Mouse (Mus musculus) adrenal gland, postnatal 36 days (tissue): Measurements from ENCODE around the gene Lctl. TPM values are rescaled to one million over a fixed set of nuclear protein-coding genes. Genes with fewer than 3 reads are reported as not detected.
"Not testable (repeated sequence)": the region's sequence is repeated elsewhere in the genome, so short reads cannot be mapped to it uniquely, and the experiment has no call there.

ENCODE experiments used
- DNase-seq, 2 experiments: peaks; one replicate each; pipeline ENCODE4 v3.0.0; 2021; ENCODE audit warnings: mixed read lengths in 1 of 2
- total RNA-seq, 2 experiments: library from RNA; stranded (reverse); gene quantifications; 2 replicates each; pipeline ENCODE4 v1.2.3; 2021

Lctl gene
- total RNA-seq, 2 experiments from 2014 or later, result 0.69 to 2.6 TPM

- DNase-seq, result peak; percentile 62 to 73
Measured at GRCm38 (mm10) chr9:64120584-64121277, 3.8 kb downstream of the Lctl start.

DNA sequence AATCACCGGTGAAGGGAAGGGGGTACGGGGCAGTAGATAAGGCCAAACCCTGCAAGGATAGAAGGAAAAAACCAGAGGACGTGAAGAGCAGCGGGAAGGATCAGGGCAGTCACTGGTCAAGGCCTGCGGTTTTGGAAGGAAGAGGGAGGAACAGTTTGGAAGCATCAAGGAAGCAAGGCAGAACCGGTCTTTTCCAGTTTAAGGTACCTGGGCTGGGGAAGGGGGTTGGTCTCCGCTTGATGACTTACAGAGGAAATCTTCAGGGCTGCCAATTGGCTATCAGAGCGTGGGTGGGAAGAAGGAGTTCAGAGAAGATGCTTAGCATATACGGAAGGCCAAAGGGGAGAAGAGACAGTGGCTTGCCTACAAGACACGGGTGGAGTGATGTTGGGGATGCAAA is 5.7 kb downstream of the Lctl start:
- DNase-seq, result no peak

DNA sequence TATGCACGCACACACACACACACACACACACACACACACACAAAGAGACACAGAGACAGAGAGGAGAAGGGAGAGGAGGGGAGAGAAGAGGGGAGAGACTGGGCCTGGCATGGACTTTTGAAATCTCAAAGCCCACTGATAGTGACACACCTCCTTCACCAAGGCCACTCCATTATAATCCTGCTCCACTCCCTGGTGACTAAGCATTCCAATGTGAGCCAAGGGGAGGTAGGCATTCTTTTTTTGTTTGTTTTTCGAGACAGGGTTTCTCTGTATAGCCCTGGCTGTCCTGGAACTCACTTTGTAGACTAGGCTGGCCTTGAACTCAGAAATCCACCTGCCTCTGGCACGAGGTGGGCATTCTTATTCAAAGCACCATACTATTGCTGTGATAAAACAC is 7.9 kb downstream of the Lctl start:
- DNase-seq, result peak; percentile 28 to 40

- no peak for DNase-seq
Measured at GRCm38 (mm10) chr9:64125307-64125706, 8.4 kb downstream of the Lctl start.

- no peak for DNase-seq
Measured at GRCm38 (mm10) chr9:64126121-64126520, 9.2 kb downstream of the Lctl start.

GRCm38 (mm10) chr9:64131623-64132022 is 14.7 kb downstream of the Lctl start:
- no peak for DNase-seq

DNA sequence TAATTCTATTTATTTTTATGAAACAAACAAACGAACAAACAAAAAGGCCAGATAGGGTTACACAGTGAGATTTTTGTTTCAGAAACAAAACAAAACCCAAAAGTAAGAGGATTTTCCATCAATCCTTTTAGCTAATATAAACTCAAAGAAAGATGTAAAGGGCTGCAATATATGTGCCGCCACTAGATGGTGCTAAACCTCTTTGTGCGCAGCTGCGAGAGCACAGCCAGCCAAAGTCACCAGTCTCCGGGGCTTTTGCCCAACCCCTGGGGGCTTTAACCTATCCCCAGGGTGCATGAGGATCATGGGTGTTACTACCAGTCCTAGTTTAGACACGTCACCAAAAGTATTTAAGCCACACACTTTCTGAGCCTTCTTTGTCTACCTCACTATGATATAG is 21.9 kb downstream of the Lctl start:
- peak; percentile 32 to 49 for DNase-seq

- no peak for DNase-seq
Measured at GRCm38 (mm10) chr9:64139879-64140278, 22.9 kb downstream of the Lctl start.

DNA sequence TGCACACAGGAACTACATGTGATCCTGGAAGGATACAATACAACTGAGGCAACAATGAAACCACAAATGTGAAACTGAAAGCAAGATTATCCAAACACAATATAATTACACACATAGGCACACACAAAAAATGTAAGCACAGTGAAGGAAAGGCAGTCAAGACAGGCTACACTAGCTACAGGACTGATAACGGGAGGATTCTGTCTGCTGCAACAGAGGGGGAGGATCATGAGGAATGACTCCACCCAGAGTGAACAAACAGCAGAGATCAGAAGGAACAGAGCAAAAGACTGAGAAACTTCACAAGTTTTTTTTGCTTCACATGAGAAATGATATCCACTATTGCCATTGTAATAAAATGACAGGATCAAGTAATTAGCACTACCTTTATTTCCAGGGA is 39.7 kb downstream of the Lctl start:
- DNase-seq, result no peak

- peak; percentile 68 to 71 for DNase-seq
Measured at GRCm38 (mm10) chr9:64160471-64160870, 43.5 kb downstream of the Lctl start.

- not testable (repeated sequence) for DNase-seq
Measured at GRCm38 (mm10) chr9:64169967-64170366, 53.0 kb downstream of the Lctl start.

DNA sequence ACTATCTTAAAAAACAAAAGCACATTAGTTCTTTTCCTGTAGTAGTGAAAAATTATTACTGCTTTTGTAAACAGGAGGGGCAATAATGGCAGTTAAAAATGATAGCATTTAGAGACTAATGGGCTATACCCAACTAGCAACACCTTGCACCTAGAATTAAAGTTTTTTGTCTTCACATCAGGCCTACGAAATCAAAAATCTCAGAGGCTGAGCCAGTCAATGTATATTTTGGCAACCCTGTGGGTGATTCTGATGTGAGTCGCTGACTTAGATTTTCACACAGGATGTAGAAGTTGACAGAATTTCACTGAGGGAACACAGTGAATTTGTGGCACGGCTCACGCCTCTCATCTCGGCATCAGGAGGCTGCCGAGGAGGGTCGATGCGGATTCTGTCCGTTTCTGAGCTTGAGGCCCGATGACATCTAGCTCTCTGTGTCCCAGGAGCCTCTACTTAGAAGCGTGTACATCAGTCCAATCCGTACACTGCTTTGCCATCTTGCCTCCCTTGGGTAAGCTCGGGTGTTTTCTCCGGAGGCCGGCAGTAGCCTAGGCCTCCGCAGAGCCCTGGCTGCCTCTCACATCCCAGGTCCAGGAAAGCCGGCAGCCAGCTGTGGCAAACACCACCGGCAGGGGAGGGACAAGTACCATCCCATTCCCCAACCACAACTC is 55.3 kb downstream of the Lctl start:
- DNase-seq, result no peak

- DNase-seq, result peak; percentile 83
Measured at GRCm38 (mm10) chr9:64172816-64173665, 56.1 kb downstream of the Lctl start, which contains the start of the genes Zwilch and Rpl4. Zwilch (minus strand) TSS chr9:64173104. Rpl4 (plus strand) TSS chr9:64173375.

- DNase-seq, result no peak
Measured at GRCm38 (mm10) chr9:64173666-64174220, 56.8 kb downstream of the Lctl start.

- DNase-seq, result no peak
Measured at GRCm38 (mm10) chr9:64174341-64174740, 57.4 kb downstream of the Lctl start.

GRCm38 (mm10) chr9:64174766-64175165 is 57.8 kb downstream of the Lctl start:
- no peak for DNase-seq

- DNase-seq, result no peak
Measured at GRCm38 (mm10) chr9:64175378-64175777, 58.4 kb downstream of the Lctl start.

- no peak for DNase-seq
Measured at GRCm38 (mm10) chr9:64178610-64178973, 61.6 kb downstream of the Lctl start.

DNA sequence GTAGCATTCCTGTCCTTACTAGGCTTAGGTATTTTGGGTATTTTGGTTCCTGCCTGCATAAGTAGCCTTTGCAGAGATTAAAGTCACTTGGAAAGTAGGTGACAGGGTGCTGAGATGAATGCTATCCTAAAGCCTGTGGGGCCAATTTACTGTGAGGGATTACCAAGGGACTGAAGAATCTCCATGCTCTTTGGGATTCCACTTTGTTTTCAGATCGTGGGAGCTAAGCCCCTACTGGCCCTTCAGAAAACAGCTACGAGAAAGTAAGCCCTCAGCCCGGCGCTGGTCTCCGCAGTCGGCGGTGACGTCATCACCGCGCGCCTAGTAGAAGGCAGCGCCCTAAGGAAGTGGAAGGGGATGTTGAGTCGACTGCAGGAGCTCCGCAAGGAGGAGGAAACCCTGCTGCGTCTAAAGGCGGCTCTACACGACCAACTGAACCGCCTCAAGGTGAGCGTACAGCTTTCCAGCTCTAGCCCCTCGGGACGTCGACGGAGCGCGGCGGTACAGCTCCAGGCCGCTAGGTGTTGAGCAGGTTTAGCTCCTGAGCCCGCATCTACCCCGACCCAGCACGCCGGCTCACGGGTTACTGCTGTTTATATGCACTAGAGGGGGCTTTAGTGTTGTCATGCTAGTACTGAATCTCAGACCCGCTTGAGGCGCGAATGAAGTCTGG is 62.2 kb downstream of the Lctl start, which contains the start of gene Snapc5:
Gene Snapc5 (plus strand): TSS at position 301 of the 673 bp plus-strand sequence.
- DNase-seq, result peak; percentile 88 to 93

GRCm38 (mm10) chr9:64183295-64183694 is 66.3 kb downstream of the Lctl start:
- DNase-seq, result not testable (repeated sequence)

DNA sequence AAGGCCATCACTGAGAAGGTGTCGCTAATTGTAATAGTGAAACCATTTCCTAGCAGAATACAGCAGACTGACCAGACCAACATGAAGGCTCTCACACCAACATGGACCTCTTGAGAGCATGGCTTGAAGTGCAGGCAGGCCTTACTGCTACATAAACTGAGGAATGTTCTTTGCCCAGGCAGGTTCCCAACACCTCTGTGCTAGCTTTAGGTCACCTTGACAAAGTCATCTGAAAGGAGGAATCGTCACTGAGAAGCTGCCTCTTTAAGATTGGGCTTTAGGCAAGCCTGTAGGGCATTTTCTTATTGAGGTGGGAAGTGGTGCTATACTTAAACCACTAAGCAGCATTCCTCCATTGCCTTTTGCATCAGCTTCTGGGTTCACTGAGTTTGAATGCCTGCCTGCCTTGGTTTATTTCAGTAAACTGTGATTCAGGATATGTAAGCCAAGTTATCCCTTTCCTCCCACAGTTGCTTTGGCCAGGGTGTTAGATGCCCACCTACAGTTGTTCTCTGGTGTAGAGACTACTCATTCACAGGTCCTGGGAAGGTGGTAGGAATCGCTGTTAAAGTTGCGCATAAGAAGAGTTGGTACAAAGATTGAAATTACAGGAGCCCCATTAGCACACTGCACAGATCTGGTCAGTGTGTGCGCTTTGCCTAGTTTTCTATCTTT is 67.4 kb downstream of the Lctl start:
- DNase-seq, result no peak
